Mouse (Mus musculus): ENCODE results near the gene Rnf207. TPM values are rescaled to one million over a fixed set of nuclear protein-coding genes. Genes with fewer than 3 reads are reported as not detected.

Gene Rnf207
- polyA plus RNA-seq, 1 experiment = 0.22 TPM

DNA sequence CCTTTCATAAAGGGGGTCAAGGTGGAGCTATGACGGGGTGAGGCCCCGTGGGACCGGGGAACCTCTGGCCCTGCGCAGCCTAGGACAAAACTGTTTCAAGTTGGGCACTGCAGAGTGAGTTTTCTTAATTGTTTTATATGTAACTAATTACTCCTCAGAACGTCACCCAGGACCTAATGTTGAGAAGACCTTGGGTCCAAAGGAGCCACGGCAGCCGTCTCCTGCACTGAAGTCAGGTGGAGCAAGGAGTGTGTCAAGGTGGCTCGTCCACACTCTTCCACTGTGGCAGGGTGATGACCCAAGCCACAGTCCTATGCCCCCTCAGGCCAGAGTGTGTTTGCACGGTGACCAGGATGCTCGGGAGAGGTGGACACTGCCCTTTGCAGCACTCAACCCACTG lies 15.6 kb downstream of the Rnf207 start:
- Histone ChIP-seq H3K36me3 (ENCODE audit: control insufficient read depth, insufficient read depth, low read length) (peaks cover 2% of the 10 kb centered on the region), H3K27me3 (ENCODE audit: control insufficient read depth, insufficient read depth, low read length) (no peaks in the 10 kb centered on the region), H3K4me1 (ENCODE audit: control insufficient read depth, insufficient read depth, low read length) (peaks cover 4% of the 10 kb centered on the region; the same call in 1 of the 2 replicates), H3K4me3 (ENCODE audit: control insufficient read depth, low read depth, low read length) (no peak overlapping the region), H3K27ac (ENCODE audit: control insufficient read depth, insufficient read depth, low read depth, low read length) (no peak overlapping the region)
- TF ChIP-seq CTCF (IDR thresholded peaks at IDR 0.05; ENCODE audit: control insufficient read depth, insufficient read depth, insufficient replicate concordance, low read depth, low read length) (no peak), POLR2A (IDR thresholded peaks at IDR 0.05; ENCODE audit: control insufficient read depth, low read depth, low read length) (no peak)

DNA sequence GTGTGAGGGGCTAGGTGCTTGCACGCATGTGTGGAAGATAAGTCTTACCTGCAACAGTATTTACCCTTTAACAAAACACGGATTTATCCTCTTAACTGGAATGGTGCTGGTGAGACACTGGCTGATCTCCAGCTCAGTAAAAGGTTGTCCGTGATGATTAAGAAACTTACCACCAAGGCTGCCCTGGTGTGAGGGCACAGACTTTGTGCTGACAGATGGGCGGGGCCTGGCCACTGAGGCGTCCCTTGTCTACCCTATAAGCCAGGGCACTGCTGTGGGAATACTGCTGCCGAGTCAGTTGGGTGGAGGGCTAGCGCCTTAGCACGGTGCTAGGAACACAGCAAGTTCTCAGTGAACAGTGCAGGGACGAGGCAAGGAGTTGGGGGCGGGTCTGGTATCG lies 16.8 kb downstream of the Rnf207 start:
- TF ChIP-seq CTCF (IDR thresholded peaks at IDR 0.05; ENCODE audit: control insufficient read depth, insufficient read depth, insufficient replicate concordance, low read depth, low read length) (no peak), POLR2A (IDR thresholded peaks at IDR 0.05; ENCODE audit: control insufficient read depth, low read depth, low read length) (no peak)
- Histone ChIP-seq H3K27me3 (ENCODE audit: control insufficient read depth, insufficient read depth, low read length) (no peaks in the 10 kb centered on the region), H3K4me1 (ENCODE audit: control insufficient read depth, insufficient read depth, low read length) (peaks cover 6% of the 10 kb centered on the region), H3K36me3 (ENCODE audit: control insufficient read depth, insufficient read depth, low read length) (peaks cover 2% of the 10 kb centered on the region), H3K27ac (ENCODE audit: control insufficient read depth, insufficient read depth, low read depth, low read length) (no peak overlapping the region), H3K4me3 (ENCODE audit: control insufficient read depth, low read depth, low read length) (no peak overlapping the region)

DNA sequence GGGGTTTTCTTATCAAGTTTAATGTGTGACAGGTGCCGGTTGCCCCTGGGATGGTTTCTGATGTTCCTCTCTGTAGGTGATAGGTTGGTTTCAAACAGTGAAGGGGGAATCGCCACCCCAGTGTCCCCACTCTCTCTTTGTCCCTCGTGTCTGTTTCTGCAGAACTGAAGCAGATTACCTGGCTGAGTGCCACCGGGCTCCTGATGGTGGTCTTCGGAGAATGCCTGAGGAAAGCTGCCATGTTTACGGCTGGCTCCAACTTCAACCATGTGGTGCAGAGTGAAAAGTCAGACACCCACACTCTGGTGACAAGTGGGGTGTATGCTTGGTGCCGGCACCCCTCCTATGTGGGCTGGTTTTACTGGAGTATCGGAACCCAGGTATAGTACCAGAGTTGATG lies 18.4 kb downstream of the Rnf207 start:
- Histone ChIP-seq H3K4me3 (ENCODE audit: control insufficient read depth, low read depth, low read length) (no peak overlapping the region), H3K27ac (ENCODE audit: control insufficient read depth, insufficient read depth, low read depth, low read length) (no peak overlapping the region), H3K36me3 (ENCODE audit: control insufficient read depth, insufficient read depth, low read length) (peaks cover 2% of the 10 kb centered on the region), H3K4me1 (ENCODE audit: control insufficient read depth, insufficient read depth, low read length) (peaks cover 13% of the 10 kb centered on the region), H3K27me3 (ENCODE audit: control insufficient read depth, insufficient read depth, low read length) (no peaks in the 10 kb centered on the region)
- TF ChIP-seq POLR2A (IDR thresholded peaks at IDR 0.05; ENCODE audit: control insufficient read depth, low read depth, low read length) (no peak), CTCF (IDR thresholded peaks at IDR 0.05; ENCODE audit: control insufficient read depth, insufficient read depth, insufficient replicate concordance, low read depth, low read length) (no peak)

DNA sequence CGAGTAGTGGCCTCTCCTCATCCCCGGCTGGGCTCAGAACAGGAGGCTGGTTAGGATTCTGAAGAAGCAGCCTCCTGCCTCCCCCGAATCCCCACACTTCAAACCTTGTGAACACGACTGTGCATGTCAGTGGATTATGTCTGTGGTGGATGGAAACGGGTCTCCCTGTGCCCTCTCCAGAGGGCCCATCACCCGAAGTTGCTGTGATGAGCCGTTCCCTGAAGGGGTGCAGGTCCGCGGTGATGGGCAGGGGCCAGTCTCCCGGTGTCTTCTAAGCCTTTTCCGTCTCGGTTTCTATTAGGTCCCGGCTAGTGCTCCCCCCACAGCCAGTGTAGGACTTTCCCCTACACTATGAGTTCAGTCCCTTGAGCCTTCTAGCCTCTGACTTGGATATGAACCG lies 20.0 kb downstream of the Rnf207 start:
- H3K27me3 ChIP-seq (ENCODE audit: control insufficient read depth, insufficient read depth, low read length) = no peaks in the 10 kb centered on the region
- H3K4me3 ChIP-seq (ENCODE audit: control insufficient read depth, low read depth, low read length) = peak overlapping the region; percentile 67
- peaks cover 15% of the 10 kb centered on the region for H3K4me1 ChIP-seq (ENCODE audit: control insufficient read depth, insufficient read depth, low read length)
- peaks cover 2% of the 10 kb centered on the region for H3K36me3 ChIP-seq (ENCODE audit: control insufficient read depth, insufficient read depth, low read length)
- H3K27ac ChIP-seq (ENCODE audit: control insufficient read depth, insufficient read depth, low read depth, low read length) = no peak overlapping the region
- no peak for TF ChIP-seq CTCF (IDR thresholded peaks at IDR 0.05; ENCODE audit: control insufficient read depth, insufficient read depth, insufficient replicate concordance, low read depth, low read length)
- TF ChIP-seq POLR2A (IDR thresholded peaks at IDR 0.05; ENCODE audit: control insufficient read depth, low read depth, low read length) = no peak

DNA sequence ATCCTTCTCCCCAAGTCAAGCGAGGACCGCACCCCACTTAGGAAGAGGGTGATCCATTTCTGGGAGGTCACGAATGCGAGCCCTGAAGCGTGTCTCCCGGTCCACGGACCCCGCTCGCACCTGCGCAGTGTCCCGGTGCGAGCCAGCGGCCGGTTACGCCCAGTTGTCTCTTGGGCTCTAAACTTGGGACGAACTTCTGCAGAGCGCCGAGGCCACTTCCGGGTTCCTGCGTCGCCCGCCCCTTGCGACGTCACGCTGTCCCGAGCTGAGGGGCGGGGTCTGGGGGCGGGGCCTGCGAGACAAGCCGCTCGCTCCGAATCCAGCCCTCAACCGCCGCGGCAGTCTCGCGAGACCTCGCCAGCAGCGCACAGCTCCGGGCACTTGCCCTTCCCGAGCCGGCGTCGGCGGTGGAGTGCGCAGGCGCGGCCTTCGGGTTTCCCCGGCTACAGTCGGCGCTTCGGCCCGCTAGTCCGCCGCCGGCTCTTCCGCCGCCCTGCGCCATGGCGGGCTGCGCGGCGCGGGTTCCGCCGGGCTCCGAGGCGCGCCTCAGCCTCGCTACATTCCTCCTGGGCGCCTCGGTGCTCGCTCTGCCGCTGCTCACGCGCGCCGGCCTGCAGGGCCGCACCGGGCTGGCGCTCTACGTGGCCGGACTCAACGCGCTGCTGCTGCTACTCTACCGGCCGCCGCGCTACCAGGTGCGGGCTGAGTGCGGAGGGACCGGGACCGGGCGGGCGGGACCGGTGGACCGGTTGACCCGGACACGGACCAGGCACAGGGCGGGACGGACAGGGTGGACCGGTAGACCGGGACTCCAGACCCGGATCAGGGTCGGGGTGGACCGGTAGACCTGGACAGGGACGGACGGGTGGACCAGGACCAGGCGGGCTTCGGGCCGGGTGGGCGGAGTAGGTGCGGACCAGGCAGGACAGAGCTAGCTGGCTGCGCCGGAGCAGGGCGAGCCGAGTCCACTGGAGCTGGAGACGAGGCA lies 21.6 kb downstream of the Rnf207 start, which contains the start of gene Icmt:
Icmt (plus strand) TSS at position 354 of the 988 bp plus-strand sequence.
- Histone ChIP-seq H3K27me3 (ENCODE audit: control insufficient read depth, insufficient read depth, low read length) (no peaks in the 10 kb centered on the region), H3K4me1 (ENCODE audit: control insufficient read depth, insufficient read depth, low read length) (peaks cover 15% of the 10 kb centered on the region)
- TF ChIP-seq POLR2A (IDR thresholded peaks at IDR 0.05; ENCODE audit: control insufficient read depth, low read depth, low read length) (peak; percentile 90), CTCF (IDR thresholded peaks at IDR 0.05; ENCODE audit: control insufficient read depth, insufficient read depth, insufficient replicate concordance, low read depth, low read length) (no peak)

DNA sequence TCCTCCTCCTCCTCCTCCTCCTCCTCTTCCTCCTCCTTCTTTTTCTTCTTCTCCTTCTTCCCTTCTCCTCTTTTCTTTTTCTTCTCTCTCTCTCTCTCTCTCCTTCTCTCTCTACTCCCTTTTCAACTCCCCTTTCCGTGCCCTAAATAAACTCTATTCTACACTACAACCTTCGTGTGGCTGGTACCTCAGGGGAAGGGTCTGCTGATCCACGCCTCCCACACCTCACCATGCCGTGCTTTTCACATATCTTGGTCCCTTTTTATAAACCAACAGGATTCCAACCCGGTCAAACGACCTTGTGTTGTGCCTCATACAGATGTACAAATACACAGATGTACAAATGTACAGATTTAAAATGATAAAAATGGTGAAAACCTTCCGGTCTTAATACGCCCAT lies 22.4 kb downstream of the Rnf207 start:
- Histone ChIP-seq H3K4me3 (ENCODE audit: control insufficient read depth, low read depth, low read length) (peak overlapping the region; percentile 93), H3K4me1 (ENCODE audit: control insufficient read depth, insufficient read depth, low read length) (peaks cover 15% of the 10 kb centered on the region), H3K36me3 (ENCODE audit: control insufficient read depth, insufficient read depth, low read length) (peaks cover 2% of the 10 kb centered on the region), H3K27me3 (ENCODE audit: control insufficient read depth, insufficient read depth, low read length) (no peaks in the 10 kb centered on the region), H3K27ac (ENCODE audit: control insufficient read depth, insufficient read depth, low read depth, low read length) (peak overlapping the region; percentile 86)
- TF ChIP-seq POLR2A (IDR thresholded peaks at IDR 0.05; ENCODE audit: control insufficient read depth, low read depth, low read length) (no peak), CTCF (IDR thresholded peaks at IDR 0.05; ENCODE audit: control insufficient read depth, insufficient read depth, insufficient replicate concordance, low read depth, low read length) (no peak)

More for the DNA sequence above, 21.6 kb downstream of the Rnf207 start, which contains the start of gene Icmt:
- H3K27ac ChIP-seq (ENCODE audit: control insufficient read depth, insufficient read depth, low read depth, low read length) = peak within 1 kb of the TSS; percentile 86
- peak within 1 kb of the TSS; percentile 95 for H3K4me3 ChIP-seq (ENCODE audit: control insufficient read depth, low read depth, low read length)
- peaks cover 2% of the 10 kb centered on the region for H3K36me3 ChIP-seq (ENCODE audit: control insufficient read depth, insufficient read depth, low read length)

DNA sequence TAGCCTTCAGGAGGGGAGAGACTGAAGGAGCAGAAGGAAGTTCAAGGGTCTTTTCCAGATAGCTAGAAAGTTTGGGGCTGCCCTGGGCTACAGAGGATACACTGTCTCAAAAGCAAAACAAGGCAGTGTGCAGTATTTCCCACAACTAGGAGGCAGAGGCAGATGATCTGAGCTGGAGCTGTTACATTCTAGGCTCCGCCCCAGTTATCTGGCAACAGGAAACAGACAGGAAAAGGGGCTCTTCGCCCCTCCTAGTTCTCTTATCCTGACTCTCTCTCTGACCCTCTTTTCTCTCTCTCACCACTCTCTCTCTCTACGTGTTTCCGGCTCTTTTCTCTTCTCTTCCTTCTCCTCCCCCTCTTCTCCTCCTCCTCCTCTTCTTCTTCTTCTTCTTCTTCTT lies 22.9 kb downstream of the Rnf207 start:
- Histone ChIP-seq H3K4me3 (ENCODE audit: control insufficient read depth, low read depth, low read length) (peak overlapping the region; percentile 57), H3K4me1 (ENCODE audit: control insufficient read depth, insufficient read depth, low read length) (peaks cover 15% of the 10 kb centered on the region), H3K27ac (ENCODE audit: control insufficient read depth, insufficient read depth, low read depth, low read length) (peak overlapping the region; percentile 35; the same call in 1 of the 2 replicates), H3K27me3 (ENCODE audit: control insufficient read depth, insufficient read depth, low read length) (no peaks in the 10 kb centered on the region), H3K36me3 (ENCODE audit: control insufficient read depth, insufficient read depth, low read length) (peaks cover 2% of the 10 kb centered on the region)
- TF ChIP-seq CTCF (IDR thresholded peaks at IDR 0.05; ENCODE audit: control insufficient read depth, insufficient read depth, insufficient replicate concordance, low read depth, low read length) (no peak), POLR2A (IDR thresholded peaks at IDR 0.05; ENCODE audit: control insufficient read depth, low read depth, low read length) (no peak)
